Mouse (Mus musculus) layer of hippocampus, adult 11-12 months (tissue): ENCODE data around the gene Zfp54.
"Not testable (repeated sequence)": the region's sequence is repeated elsewhere in the genome, so short reads cannot be mapped to it uniquely, and the experiment has no call there.

Experiments
- DNase-seq: peaks from one replicate; pipeline ENCODE4 v3.0.0; 2022; ENCODE audit warnings: low spot score

Zfp54 gene

DNA sequence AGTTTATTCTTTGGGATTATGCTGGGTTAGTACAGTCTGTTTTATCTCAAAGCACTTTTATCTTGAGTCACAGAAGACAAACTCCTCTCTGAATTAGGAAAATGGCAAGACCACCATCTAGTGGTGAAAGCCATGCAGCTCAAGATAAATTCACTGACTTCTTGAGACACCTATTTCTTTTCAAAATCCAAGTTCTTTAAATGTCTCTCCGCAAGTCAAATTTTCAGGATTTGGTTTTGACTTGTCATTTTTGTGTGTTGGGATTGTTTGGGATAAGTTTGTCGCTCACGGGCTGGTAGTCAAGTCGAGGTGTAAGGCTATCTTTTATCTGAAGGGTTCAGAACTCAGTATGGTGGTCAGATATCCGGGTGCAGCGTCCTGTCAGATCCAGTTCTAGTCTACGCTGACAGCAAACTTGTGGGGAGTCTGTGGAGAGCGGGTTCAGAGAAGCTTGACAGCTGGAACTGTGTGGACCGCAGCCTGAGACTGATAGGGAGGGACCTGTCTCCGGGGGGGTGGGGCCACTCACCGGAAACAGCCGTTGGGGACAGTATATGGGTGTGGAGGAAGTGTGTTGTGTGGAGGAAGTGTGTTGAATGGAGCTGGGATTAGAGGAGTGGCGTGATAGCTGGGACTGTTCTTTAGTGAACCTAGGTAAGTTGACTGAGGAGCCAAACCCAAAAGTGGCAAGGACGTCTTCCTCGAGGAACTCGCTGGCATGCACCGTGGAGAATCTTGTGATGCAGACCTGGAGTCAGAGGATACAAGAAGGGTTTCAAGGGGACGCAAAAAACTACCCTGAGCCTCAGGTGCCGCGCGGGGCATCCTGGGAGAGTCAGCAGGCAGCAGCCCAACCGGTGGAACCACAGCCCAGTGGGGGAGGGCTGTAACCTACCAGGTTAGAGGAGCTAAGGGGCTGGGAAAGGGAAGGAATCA, at the start of gene Zfp54:
TSS of gene Zfp54 (plus strand) at position 564 of the 936 bp plus-strand sequence.
- peak; percentile 62 for DNase-seq

DNA sequence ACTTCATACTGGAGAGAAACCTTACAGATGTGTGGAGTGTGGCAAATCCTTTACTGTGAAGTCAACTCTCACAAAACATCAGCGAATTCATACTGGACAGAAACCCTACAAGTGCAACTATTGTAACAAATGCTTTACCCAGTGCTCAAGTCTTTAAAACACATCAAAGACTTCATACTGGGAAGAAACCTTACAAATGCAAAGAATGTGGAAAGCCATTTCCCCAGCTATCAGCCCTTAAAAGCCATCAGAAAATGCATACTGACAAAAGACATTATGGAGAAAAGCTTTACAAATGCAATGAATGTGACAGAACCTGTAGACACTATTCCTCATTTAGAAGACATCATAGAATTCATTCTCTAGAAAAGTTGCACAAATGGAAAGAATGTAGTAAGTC, 47.7 kb upstream of the Zfp54 start:
- no peak for DNase-seq

DNA sequence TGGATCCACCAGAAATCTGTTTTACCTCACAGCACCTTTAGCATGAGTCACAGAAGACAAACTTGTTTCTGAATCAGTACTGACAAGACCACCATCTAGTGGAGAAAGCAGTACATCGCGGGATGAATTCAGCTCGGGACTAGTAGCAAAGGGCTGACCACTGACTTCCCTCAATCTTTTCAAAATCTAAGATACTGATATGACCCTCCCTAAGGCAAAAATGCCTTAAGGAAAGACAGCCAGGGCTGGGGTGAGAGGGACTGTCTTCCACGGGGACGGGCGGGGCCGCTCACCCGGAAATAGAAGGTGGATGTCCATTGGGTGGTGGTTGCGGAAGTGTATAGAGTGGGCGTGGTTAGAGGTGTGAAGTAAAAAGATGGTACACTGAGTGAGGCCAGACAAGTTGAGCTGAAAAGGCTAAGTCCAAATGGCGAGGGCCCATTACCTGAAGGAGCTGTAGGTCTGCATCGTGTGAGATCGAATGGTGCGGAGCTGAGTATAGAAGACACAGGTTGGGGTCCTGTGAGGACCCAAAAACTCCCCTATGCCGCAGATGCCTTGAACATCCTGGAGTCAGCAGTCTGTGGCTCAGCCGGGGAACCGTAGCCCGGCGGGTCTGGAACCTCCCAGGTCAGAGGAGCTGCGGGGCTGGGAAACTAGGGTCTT, 39.5 kb upstream of the Zfp54 start, which contains the start of gene Zfp677:
TSS of gene Zfp677 (plus strand) at position 358 of the 666 bp plus-strand sequence.
- DNase-seq = peak; percentile 46

DNA sequence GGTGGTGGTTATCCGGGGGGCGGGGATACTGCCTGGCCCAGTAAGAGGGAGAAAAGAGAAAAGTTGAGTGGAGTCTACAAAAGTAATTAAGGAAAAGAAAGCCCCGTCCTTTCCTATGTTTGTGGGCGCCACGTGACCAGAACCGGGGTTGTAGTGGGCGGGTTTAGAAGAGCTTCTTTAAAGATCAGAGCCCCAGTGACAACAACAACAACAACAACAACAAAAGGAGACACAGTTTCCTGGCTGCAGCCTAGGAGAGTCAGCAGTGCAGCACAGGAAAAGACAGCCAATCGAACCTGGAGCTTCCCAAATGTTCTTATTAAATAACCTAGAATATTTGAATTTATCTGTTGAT, 39.0 kb upstream of the Zfp54 start:
- no peak for DNase-seq

DNA sequence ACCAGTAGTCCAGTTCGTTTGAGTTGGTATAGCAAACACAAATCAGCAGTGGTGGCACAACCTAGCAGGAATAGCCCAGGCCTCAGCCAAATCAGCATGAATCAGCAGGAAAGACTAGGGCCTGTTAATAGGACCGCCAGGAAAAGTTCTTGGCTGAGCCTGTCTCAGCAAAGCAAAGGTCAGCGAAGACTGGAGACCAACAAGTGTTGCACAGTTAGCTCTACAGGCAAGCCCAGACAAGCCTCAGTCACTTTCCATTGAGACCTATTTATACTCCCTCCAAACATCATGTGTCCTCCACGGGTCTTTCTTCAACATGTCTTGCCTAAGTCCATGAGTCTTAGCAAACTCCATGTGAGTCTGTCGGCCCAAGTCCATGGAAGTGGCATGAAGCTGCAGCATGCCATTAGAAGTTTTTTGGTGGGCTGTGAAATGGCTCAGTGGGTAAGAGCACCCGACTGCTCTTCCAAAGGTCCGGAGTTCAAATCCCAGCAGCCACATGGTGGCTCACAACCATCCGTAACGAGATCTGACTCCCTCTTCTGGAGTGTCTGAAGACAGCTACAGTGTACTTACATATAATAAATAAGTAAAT, 15.9 kb downstream of the Zfp54 start:
- not testable (repeated sequence) for DNase-seq

DNA sequence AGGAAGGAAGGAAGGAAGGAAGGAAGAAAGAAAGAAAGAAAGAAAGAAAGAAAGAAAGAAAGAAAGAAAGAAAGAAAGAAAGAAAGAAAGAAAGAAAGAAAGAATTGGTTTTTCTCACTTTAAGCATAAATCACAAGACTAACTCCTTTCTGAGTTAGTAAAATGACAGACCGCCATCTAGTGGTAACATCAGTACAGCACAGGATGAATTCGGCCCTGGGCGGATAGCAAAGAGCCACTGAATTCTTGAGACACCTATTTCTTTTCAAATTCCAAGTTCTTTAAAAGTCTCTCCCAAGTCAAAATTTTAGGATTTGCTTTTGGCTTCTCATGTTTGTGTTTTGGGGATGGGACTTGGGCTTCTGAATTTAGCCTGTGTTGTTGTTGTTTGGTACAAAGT, 26.6 kb downstream of the Zfp54 start:
- DNase-seq = peak; percentile 80

DNA sequence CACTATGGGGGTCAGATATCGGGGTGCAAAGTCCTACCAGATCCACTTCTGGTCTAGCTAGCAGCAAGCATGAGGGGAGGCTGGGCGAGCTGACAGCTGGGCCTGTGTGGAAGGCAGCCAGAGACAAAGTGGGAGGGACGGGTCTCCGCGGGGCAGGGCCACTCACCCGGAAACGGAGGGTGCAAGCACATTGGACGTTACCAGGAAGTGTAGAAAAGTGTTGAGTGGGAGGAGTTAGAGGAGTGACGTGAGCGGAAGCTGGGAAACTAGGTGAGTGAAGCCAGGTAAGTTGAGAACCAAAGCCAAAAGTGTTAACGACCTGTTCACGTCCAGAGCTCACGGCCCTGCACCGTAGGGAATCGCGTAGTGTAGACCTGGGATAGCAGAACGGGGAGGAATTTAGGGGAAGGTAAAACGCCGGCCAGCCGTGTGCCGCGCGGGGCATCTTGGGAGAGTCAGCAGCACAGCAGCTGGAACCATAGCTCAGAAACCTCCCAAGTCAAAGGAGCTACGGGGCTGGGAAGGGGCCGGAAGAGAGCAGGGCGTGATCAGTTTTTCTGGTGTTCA, 27.2 kb downstream of the Zfp54 start, which contains the start of gene Zfp51:
TSS of gene Zfp51 (plus strand) at position 237 of the 567 bp plus-strand sequence.
- peak; percentile 88 for DNase-seq

DNA sequence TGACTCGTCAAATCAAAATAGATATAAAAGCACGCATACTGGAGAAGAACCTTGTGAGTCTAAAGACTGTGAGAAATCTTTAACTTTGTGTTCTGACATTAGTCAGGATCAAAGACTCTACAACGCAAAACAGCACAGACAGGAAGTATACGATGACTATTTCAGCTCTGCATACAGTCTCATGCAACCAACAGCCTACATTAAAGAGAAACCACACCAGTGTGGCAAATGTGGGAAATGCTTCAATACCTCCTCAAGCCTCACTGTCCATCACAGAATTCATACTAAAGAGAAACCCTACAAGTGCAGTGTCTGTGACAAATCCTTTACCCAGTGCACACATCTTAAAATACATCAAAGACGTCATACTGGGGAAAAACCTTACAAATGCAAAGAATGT, 40.5 kb downstream of the Zfp54 start:
- DNase-seq = no peak

DNA sequence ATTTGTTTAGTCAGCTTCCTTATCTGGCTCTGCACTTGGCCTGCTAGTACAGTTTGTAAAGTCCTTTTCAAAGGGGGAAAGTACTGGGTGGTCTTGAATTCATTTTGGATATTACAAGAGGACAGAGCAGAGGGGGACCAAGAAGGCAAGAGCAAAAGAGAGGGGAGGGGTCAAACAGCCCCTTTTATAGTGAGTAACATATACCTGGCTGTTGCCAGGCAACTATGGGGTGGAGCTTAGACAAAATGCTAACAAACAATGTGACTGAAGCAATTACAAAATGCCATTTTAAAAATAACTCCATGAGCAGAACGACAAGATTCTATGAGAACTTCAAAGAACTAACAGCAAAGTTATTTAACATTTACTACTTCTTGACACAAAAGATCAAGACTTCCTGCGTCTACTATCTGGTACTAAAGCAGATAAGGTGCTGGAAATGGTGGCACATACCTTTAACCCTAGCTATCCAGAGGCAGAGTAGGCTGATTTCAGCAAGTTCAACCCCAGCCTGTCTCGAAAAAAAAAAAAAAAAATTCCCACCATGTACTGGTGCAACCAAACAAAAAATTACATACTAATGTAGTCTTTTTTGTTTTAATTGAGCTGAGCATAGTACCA, 49.1 kb downstream of the Zfp54 start:
- DNase-seq = no peak

DNA sequence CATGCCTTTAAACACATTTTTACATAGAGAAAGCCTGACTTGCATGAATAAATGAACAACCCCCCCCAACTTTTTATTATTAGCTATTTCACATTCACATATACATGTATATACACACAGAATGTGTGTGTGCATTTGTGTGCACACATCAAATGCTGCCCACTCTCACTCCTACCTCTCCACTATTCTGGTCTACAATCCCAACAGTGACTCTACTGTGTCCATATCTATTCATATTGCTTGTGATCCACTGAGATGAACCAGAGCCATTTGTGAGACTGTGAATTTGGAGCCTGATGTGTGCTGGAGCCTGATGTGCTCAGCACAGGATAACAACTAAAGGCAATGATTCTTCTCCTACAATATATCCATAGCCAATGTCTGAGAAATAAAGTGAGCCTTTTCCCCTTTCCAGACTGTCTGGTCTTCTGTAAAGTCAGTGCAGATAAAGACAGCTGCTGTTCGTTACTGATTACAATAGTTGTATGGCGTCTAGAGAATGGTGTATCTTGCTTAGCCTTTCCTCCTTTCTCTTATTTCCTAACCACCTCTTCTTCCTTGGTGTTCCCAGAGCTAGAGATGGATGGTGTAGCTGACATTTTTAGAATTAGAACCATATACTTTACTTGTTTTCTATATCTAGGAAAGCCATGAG, 49.8 kb downstream of the Zfp54 start:
- DNase-seq = no peak

DNA sequence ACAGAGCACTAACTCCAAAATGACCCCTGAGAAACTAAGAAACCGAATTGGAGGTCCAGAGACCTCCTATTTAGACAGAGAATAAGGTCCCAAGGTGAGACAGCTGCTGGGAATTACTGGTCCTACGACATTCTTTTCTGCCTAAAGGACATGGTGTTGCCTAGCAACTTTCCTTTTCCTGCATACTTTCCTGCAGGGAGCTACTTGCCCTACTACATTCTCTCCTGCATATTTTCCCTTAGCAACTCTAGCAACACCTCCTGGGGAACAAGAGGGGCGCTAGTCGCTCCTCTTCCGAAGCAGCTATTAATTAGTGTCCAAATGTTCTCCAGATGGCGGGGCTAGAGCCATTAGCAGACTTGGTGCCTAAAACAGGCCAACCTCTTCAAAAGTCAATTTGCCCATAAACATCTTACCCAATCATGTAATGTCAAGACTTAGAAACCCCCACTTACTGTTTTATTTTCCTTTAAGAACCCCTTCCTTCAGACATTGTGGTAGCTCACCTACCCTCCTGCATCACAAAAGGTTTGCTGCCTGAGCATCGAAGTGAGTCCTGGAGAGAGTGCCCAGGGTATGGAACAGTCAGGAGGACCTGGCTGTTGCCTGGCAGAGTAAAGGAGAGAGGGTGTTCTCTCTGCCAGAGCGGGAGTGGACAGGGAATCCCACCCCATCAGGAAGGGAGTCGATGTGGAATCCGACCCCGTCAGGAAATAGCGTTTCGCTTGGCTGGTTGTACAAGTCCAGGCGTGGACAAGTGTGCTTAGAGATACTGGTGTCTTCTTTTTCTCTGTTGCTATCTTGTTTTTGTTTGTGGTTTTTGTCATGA, 50.5 kb downstream of the Zfp54 start:
- no peak for DNase-seq

DNA sequence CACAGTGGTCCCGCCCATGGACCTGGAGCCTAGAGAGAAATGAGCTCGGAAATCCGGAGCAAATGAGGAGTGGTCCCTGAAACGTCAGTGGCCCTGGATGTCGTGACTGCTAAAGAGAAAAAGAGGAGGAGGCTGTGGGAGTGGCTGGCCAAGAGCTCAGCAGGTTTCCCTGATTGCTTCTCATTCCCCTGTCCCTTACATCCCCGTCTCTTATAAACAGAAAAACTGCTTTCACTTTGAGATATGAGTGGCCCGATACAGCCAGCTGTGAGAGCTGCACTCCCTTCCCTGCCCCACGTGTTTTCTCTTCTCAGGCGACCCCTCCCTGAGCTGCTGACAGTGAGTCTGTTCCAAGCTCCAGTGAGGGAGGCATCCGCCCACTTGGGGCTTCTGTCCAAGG, 51.7 kb downstream of the Zfp54 start:
- not testable (repeated sequence) for DNase-seq

DNA sequence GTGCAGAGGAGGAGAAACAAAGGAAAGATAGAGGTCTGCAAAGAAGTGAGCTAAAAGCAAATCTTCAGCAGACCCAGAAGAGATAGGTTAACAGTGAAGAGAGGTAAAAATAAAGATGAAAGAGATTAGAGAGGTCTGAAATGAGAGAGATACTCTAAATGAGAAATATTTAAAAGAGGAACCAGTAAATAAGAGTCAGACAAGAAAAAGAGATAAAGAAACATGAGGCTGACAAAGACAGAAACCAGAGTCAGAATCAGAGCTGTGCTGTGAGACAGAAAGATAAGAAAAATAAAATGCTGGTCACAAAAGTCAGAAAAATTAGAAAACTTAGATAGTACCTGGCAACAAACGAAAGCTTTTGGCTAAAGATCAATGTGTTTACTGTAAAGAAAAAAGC, 52.3 kb downstream of the Zfp54 start:
- not testable (repeated sequence) for DNase-seq

DNA sequence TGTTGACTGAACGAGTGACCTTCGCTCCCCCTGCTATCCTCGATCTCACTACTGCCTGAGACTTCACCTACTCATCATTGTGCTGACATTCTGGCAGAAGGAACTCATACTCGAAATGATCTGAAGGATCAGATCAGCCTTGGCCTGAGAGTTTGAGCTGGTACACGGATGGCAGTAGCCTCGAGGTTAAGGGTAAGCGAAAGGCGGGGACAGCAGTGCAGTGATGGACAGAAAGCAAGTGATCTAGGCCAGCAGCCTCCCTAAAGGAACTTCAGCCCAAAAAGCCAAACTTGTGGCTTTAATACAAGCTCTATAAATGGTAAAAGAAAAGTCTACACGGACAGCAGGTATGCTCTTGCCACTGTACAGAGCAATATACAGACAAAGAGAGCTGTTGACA, 53.3 kb downstream of the Zfp54 start:
- not testable (repeated sequence) for DNase-seq

DNA sequence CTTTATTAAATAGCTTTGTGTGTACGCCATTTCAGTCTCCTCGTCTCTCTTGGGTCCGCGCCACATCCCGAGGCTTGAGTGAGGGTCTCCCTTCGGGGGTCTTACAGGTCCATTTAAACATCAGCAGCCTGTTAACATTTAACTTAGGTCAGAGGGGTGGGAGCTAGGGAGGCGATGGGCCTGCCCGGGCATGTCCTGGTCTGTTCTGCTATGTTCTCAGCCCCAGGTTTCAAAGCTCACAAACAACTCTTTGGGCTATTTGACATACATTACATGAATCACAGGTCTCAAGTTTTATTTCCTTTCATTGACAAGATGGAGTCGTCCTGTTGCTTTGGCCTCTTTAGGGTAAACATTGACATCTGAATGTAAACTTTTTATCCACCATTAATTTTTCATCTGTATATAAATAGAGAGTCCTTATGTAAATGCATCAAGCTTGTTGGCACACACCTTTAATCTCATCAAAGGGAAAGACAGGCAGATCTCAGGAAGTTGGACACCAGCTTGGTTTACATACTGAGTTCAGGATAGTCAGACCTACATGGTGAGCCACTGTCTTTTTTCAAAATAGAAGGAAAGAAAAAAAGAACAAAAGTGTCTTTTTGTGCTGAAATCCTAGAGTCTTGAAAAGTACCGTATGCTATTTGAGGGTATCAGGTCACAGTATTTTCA, 55.2 kb downstream of the Zfp54 start:
- DNase-seq = not testable (repeated sequence)
